Mouse (Mus musculus) CH12.LX (cell line): Measurements from ENCODE around the gene Fcmr. TPM values are rescaled to one million over a fixed set of nuclear protein-coding genes. Genes with fewer than 3 reads are reported as not detected.

ENCODE experiments used
- DNase-seq: peaks from one replicate; pipeline ENCODE4 v3.0.0-alpha.2; 2013; ENCODE audit errors: extremely low read depth
- H3K27ac ChIP-seq: 2 replicates; pipeline ENCODE4 v1.5.1; 2012; ENCODE audit warnings: low read depth, mild to moderate bottlenecking, control low read depth, moderate library complexity; ENCODE audit not compliant: insufficient read depth
- H3K27me3 ChIP-seq: replicated peaks from 2 replicates; pipeline ENCODE3; 2012; ENCODE audit warnings: inconsistent platforms
- H3K36me3 ChIP-seq, 2 experiments: replicated peaks in 1 of 2; 2 replicates each; pipeline versions ENCODE3 to v1.6.1; 2012; ENCODE audit warnings: inconsistent platforms in 1 of 2, low read length in 1 of 2, mild to moderate bottlenecking in 1 of 2, mixed read lengths in 1 of 2, moderate library complexity in 1 of 2; ENCODE audit not compliant: control insufficient read depth in 1 of 2, insufficient read depth in 1 of 2
- H3K4me1 ChIP-seq, 2 experiments: 2 replicates each; pipeline ENCODE4 v1.6.1; 2012; ENCODE audit warnings: inconsistent platforms in 1 of 2, moderate library complexity in 1 of 2; ENCODE audit not compliant: insufficient read depth in 2 of 2, control insufficient read depth in 1 of 2
- H3K4me2 ChIP-seq: 2 replicates; pipeline ENCODE4 v1.6.1; 2012; ENCODE audit warnings: low read depth, mild to moderate bottlenecking, control low read depth; ENCODE audit not compliant: poor library complexity, insufficient read depth, severe bottlenecking
- H3K4me3 ChIP-seq, 3 experiments: fragments of 150-350 bp in 1 of 3; sonication (generic) in 1 of 3; replicated peaks in 1 of 3; 2 replicates each; pipeline versions ENCODE3 to v1.5.1; 2011 to 2012; ENCODE audit warnings: low read depth in 2 of 3, low read length in 2 of 3, mild to moderate bottlenecking in 2 of 3, moderate library complexity in 2 of 3, control low read depth in 1 of 3, improper control_type of control experiment in 1 of 3, inconsistent platforms in 1 of 3, mixed read lengths in 1 of 3; ENCODE audit not compliant: poor library complexity in 1 of 3
- H3K79me2 ChIP-seq: replicated peaks from 2 replicates; pipeline ENCODE4 v1.6.1; 2012; ENCODE audit warnings: mild to moderate bottlenecking, moderate library complexity; ENCODE audit not compliant: control insufficient read depth, poor library complexity, insufficient read depth, severe bottlenecking; ENCODE audit errors: extremely low read depth
- H3K9ac ChIP-seq: 2 replicates; pipeline ENCODE4 v1.6.1; 2012; ENCODE audit warnings: low read depth, mild to moderate bottlenecking, control low read depth, moderate library complexity; ENCODE audit not compliant: insufficient read depth
- H3K9me3 ChIP-seq: replicated peaks from 2 replicates; pipeline ENCODE3; 2012; ENCODE audit warnings: low read length, inconsistent platforms, mixed read lengths
- BHLHE40 ChIP-seq: IDR thresholded peaks from 2 replicates; pipeline ENCODE4 v1.6.1; 2011; ENCODE audit warnings: mild to moderate bottlenecking, low read depth, low read length, improper control_type of control experiment
- CHD1 ChIP-seq: IDR thresholded peaks from 2 replicates; pipeline ENCODE4 v1.6.1; 2012; ENCODE audit warnings: low read depth, low read length, improper control_type of control experiment, inconsistent platforms
- CHD2 ChIP-seq: IDR thresholded peaks from 2 replicates; pipeline ENCODE4 v1.6.1; 2011; ENCODE audit warnings: low read length, improper control_type of control experiment
- CTCF ChIP-seq, 2 experiments: IDR thresholded peaks in 1 of 2; conservative IDR thresholded peaks in 1 of 2; 2 replicates each; pipeline ENCODE4 v1.5.1; 2011 to 2012; ENCODE audit warnings: low read depth in 2 of 2, low read length in 2 of 2, improper control_type of control experiment in 1 of 2, inconsistent platforms in 1 of 2, mild to moderate bottlenecking in 1 of 2, moderate library complexity in 1 of 2
- ELF1 ChIP-seq: IDR thresholded peaks from 2 replicates; pipeline ENCODE4 v1.6.1; 2014; ENCODE audit warnings: low read depth, mild to moderate bottlenecking, inconsistent platforms, low read length, improper control_type of control experiment
- EP300 ChIP-seq: IDR thresholded peaks from 2 replicates; pipeline ENCODE4 v1.6.1; 2011; ENCODE audit warnings: low read length, improper control_type of control experiment
- ETS1 ChIP-seq: conservative IDR thresholded peaks from 2 replicates; pipeline ENCODE4 v1.6.1; 2012; ENCODE audit warnings: low read depth, mild to moderate bottlenecking, inconsistent platforms, low read length, improper control_type of control experiment, moderate library complexity
- IRF4 ChIP-seq: IDR thresholded peaks from 2 replicates; pipeline ENCODE4 v1.6.1; 2014; ENCODE audit warnings: low read depth, mild to moderate bottlenecking, inconsistent platforms, low read length, improper control_type of control experiment
- JUND ChIP-seq: conservative IDR thresholded peaks from 2 replicates; pipeline ENCODE4 v1.6.1; 2011; ENCODE audit warnings: low read depth, low read length, improper control_type of control experiment
- MAX ChIP-seq: IDR thresholded peaks from 2 replicates; pipeline ENCODE4 v1.6.1; 2011; ENCODE audit warnings: low read length, improper control_type of control experiment
- MAZ ChIP-seq: IDR thresholded peaks from 2 replicates; pipeline ENCODE4 v1.6.1; 2012; ENCODE audit warnings: low read depth, mild to moderate bottlenecking, inconsistent platforms, low read length, improper control_type of control experiment, moderate library complexity
- NELFE ChIP-seq: IDR thresholded peaks from 2 replicates; pipeline ENCODE4 v1.6.1; 2011; ENCODE audit warnings: low read depth, low read length, improper control_type of control experiment
- POLR2AphosphoS2 ChIP-seq: IDR thresholded peaks from 2 replicates; pipeline ENCODE4 v1.6.1; 2011; ENCODE audit warnings: low read depth, low read length, improper control_type of control experiment
- SIN3A ChIP-seq: IDR thresholded peaks from 2 replicates; pipeline ENCODE4 v1.6.1; 2012; ENCODE audit warnings: low read length, improper control_type of control experiment, inconsistent platforms
- SMC3 ChIP-seq: IDR thresholded peaks from 2 replicates; pipeline ENCODE4 v1.6.1; 2011; ENCODE audit warnings: low read depth, low read length, improper control_type of control experiment
- TCF12 ChIP-seq: IDR thresholded peaks from 2 replicates; pipeline ENCODE4 v1.6.1; 2014; ENCODE audit warnings: low read depth, mild to moderate bottlenecking, inconsistent platforms, low read length, improper control_type of control experiment
- UBTF ChIP-seq: IDR thresholded peaks from 2 replicates; pipeline ENCODE4 v1.6.1; 2012; ENCODE audit warnings: low read depth, mild to moderate bottlenecking, inconsistent platforms, low read length, improper control_type of control experiment, moderate library complexity
- USF2 ChIP-seq: conservative IDR thresholded peaks from 2 replicates; pipeline ENCODE4 v1.6.1; 2011; ENCODE audit warnings: low read depth, low read length, improper control_type of control experiment
- ZKSCAN1 ChIP-seq: IDR thresholded peaks from 2 replicates; pipeline ENCODE4 v1.6.1; 2012; ENCODE audit warnings: low read depth, inconsistent platforms, low read length, improper control_type of control experiment, borderline replicate concordance
- ZMIZ1 ChIP-seq: IDR thresholded peaks from 2 replicates; pipeline ENCODE4 v1.6.1; 2012; ENCODE audit warnings: low read depth, mild to moderate bottlenecking, inconsistent platforms, low read length, improper control_type of control experiment
- dilution Hi-C: fragments of 300-500 bp; cut with MboI; formaldehyde crosslinking; loops from 2 replicates; pipeline ENCODE4 v1.14.3; 2020; ENCODE audit warnings: low sequenced_read_pairs; ENCODE audit not compliant: extremely low pct_unique_long_range_greater_than_20kb, extremely low pct_ligation_motif_present
- in situ Hi-C: fragments of 300-500 bp; cut with MboI; formaldehyde crosslinking; loops from 3 replicates; pipeline ENCODE4 v1.14.3; 2019; ENCODE audit warnings: low sequenced_read_pairs, low pct_ligation_motif_present, low pct_unique_long_range_greater_than_20kb, mixed read lengths
- polyA plus RNA-seq: library from polyadenylated mRNA; unstranded; fragments of >175 nt; gene quantifications from 2 replicates; pipeline ENCODE4 v1.2.1, GENCODE M21; 2012; ENCODE audit warnings: low read depth; ENCODE audit not compliant: insufficient read length
- total RNA-seq, 2 experiments: library from RNA; depleted of rRNA; stranded (reverse); fragments of 300-350 nt in 1 of 2; fragments of >200 nt in 1 of 2; gene quantifications; 2 replicates each; pipeline ENCODE4 v1.2.3; 2012 to 2014

Gene Fcmr
- total and polyA plus RNA-seq, 3 experiments, result 0.21 to 0.96 (median 0.56) TPM

GRCm38 (mm10) chr1:130844516-130844915, 21.0 kb upstream of the Fcmr start:
- Histone ChIP-seq H3K4me1 (peaks cover 4 to 26% of the 10 kb centered on the region in 2 experiments; a peak in 3 of 4 replicates), H3K9me3 (no peaks in the 10 kb centered on the region), H3K27me3 (no peaks in the 10 kb centered on the region), H3K4me3 (no peak overlapping the region), H3K4me2 (no peak overlapping the region), H3K36me3 (no peaks in the 10 kb centered on the region)
- dilution Hi-C loops, result no loop called here
- no peak for DNase-seq
- in situ Hi-C loops, result no loop called here
- no peak for TF ChIP-seq CHD2
- TF ChIP-seq CHD1, result no peak
- no peak for TF ChIP-seq MAX
- TF ChIP-seq IRF4, result no peak
- no peak for TF ChIP-seq UBTF
- TF ChIP-seq SMC3, result no peak
- TF ChIP-seq BHLHE40, result no peak
- TF ChIP-seq, all 38 proteins: peak for 0
- H3K27ac ChIP-seq, result no peak overlapping the region
- H3K9ac ChIP-seq, result no peak overlapping the region
- H3K79me2 ChIP-seq, result no peaks in the 10 kb centered on the region

GRCm38 (mm10) chr1:130849530-130850214, 15.8 kb upstream of the Fcmr start:
- peaks cover 17 to 57% of the 10 kb centered on the region in 2 experiments for H3K4me1 ChIP-seq
- DNase-seq, result no peak
- H3K4me3 ChIP-seq, result no peak overlapping the region
- in situ Hi-C loops (no loop called here), dilution Hi-C loops (no loop called here)
- H3K9me3 ChIP-seq, result no peaks in the 10 kb centered on the region
- TF ChIP-seq NELFE (no peak), BHLHE40 (peak; percentile 56), USF2 (no peak), ZKSCAN1 (no peak), ZMIZ1 (no peak), ELF1 (no peak), EP300 (no peak), SIN3A (no peak), IRF4 (no peak), JUND (no peak), ETS1 (no peak), POLR2AphosphoS2 (no peak), TCF12 (no peak), MAZ (0 out of 2 replicates have a peak, but pooled peaks have one; percentile 6), CHD2 (no peak), CTCF (conservative IDR thresholded peaks at IDR 0.05 in 1 of 2, IDR thresholded peaks at IDR 0.05 in 1 of 2; ENCODE audit: low read depth in 2 of 2, low read length in 2 of 2) (no peak)
- H3K4me2 ChIP-seq, result no peak overlapping the region
- no peak overlapping the region for H3K9ac ChIP-seq
- peak overlapping the region; percentile 31; the same call in 1 of the 2 replicates for H3K27ac ChIP-seq
- no peaks in the 10 kb centered on the region for H3K79me2 ChIP-seq
- no peaks in the 10 kb centered on the region for H3K36me3 ChIP-seq
- peaks cover 2% of the 10 kb centered on the region for H3K27me3 ChIP-seq
